Mouse (Mus musculus): ENCODE results near the gene Itgb5. TPM values are rescaled to one million over a fixed set of nuclear protein-coding genes. Genes with fewer than 3 reads are reported as not detected.

Gene Itgb5
- polyA plus RNA-seq, 1 experiment: 59.7 TPM

GRCm38 (mm10) chr16:33844866-33845265 is 15.4 kb downstream of the Itgb5 start:
- Histone ChIP-seq H3K36me3 (ENCODE audit: control insufficient read depth, insufficient read depth, low read length, poor library complexity, severe bottlenecking) (peaks cover 15% of the 10 kb centered on the region), H3K9ac (ENCODE audit: low read depth, poor library complexity, severe bottlenecking) (peak overlapping the region; percentile 16; the same call in 1 of the 2 replicates), H3K27me3 (ENCODE audit: control insufficient read depth, insufficient read depth, low read length, poor library complexity, severe bottlenecking) (no peaks in the 10 kb centered on the region), H3K27ac (ENCODE audit: insufficient read depth, low read length) (peak overlapping the region; percentile 95), H3K4me1 (ENCODE audit: control insufficient read depth, insufficient read depth, low read length) (peaks cover 3% of the 10 kb centered on the region), H3K9me3 (replicated peaks; ENCODE audit: control insufficient read depth, insufficient read depth, low read length, poor library complexity, severe bottlenecking) (peaks cover 25% of the 10 kb centered on the region), H3K4me3 (ENCODE audit: low read depth, low read length) (no peak overlapping the region)
- TF ChIP-seq POLR2A (IDR thresholded peaks at IDR 0.05; ENCODE audit: insufficient read depth, low read length): no peak
- TF ChIP-seq CTCF (IDR thresholded peaks at IDR 0.05; ENCODE audit: low read depth, low read length): no peak
- no peak for TF ChIP-seq EP300 (IDR thresholded peaks at IDR 0.05; ENCODE audit: insufficient read depth, low read depth, low read length)

- H3K27me3 ChIP-seq (ENCODE audit: control insufficient read depth, insufficient read depth, low read length, poor library complexity, severe bottlenecking): no peaks in the 10 kb centered on the region
- H3K36me3 ChIP-seq (ENCODE audit: control insufficient read depth, insufficient read depth, low read length, poor library complexity, severe bottlenecking): no peaks in the 10 kb centered on the region
- H3K27ac ChIP-seq (ENCODE audit: insufficient read depth, low read length): no peak overlapping the region
- peaks cover 33% of the 10 kb centered on the region for H3K9me3 ChIP-seq (replicated peaks; ENCODE audit: control insufficient read depth, insufficient read depth, low read length, poor library complexity, severe bottlenecking)
- H3K9ac ChIP-seq (ENCODE audit: low read depth, poor library complexity, severe bottlenecking): no peak overlapping the region
- no peak overlapping the region for H3K4me3 ChIP-seq (ENCODE audit: low read depth, low read length)
- H3K4me1 ChIP-seq (ENCODE audit: control insufficient read depth, insufficient read depth, low read length): no peaks in the 10 kb centered on the region
- TF ChIP-seq CTCF (IDR thresholded peaks at IDR 0.05; ENCODE audit: low read depth, low read length) (no peak), EP300 (IDR thresholded peaks at IDR 0.05; ENCODE audit: insufficient read depth, low read depth, low read length) (no peak), POLR2A (IDR thresholded peaks at IDR 0.05; ENCODE audit: insufficient read depth, low read length) (no peak)
Measured at GRCm38 (mm10) chr16:33853271-33853670, 23.8 kb downstream of the Itgb5 start.

- H3K4me3 ChIP-seq (ENCODE audit: low read depth, low read length): no peak overlapping the region
- H3K9me3 ChIP-seq (replicated peaks; ENCODE audit: control insufficient read depth, insufficient read depth, low read length, poor library complexity, severe bottlenecking): peaks cover 16% of the 10 kb centered on the region
- H3K27me3 ChIP-seq (ENCODE audit: control insufficient read depth, insufficient read depth, low read length, poor library complexity, severe bottlenecking): no peaks in the 10 kb centered on the region
- H3K36me3 ChIP-seq (ENCODE audit: control insufficient read depth, insufficient read depth, low read length, poor library complexity, severe bottlenecking): no peaks in the 10 kb centered on the region
- H3K27ac ChIP-seq (ENCODE audit: insufficient read depth, low read length): no peak overlapping the region
- TF ChIP-seq POLR2A (IDR thresholded peaks at IDR 0.05; ENCODE audit: insufficient read depth, low read length) (no peak), CTCF (IDR thresholded peaks at IDR 0.05; ENCODE audit: low read depth, low read length) (no peak), EP300 (IDR thresholded peaks at IDR 0.05; ENCODE audit: insufficient read depth, low read depth, low read length) (no peak)
- H3K9ac ChIP-seq (ENCODE audit: low read depth, poor library complexity, severe bottlenecking): no peak overlapping the region
- no peaks in the 10 kb centered on the region for H3K4me1 ChIP-seq (ENCODE audit: control insufficient read depth, insufficient read depth, low read length)
Measured at GRCm38 (mm10) chr16:33858766-33859165, 29.3 kb downstream of the Itgb5 start.

- no peak overlapping the region for H3K4me3 ChIP-seq (ENCODE audit: low read depth, low read length)
- no peak overlapping the region for H3K27ac ChIP-seq (ENCODE audit: insufficient read depth, low read length)
- H3K36me3 ChIP-seq (ENCODE audit: control insufficient read depth, insufficient read depth, low read length, poor library complexity, severe bottlenecking): no peaks in the 10 kb centered on the region
- TF ChIP-seq EP300 (IDR thresholded peaks at IDR 0.05; ENCODE audit: insufficient read depth, low read depth, low read length) (no peak), POLR2A (IDR thresholded peaks at IDR 0.05; ENCODE audit: insufficient read depth, low read length) (no peak), CTCF (IDR thresholded peaks at IDR 0.05; ENCODE audit: low read depth, low read length) (no peak)
- H3K27me3 ChIP-seq (ENCODE audit: control insufficient read depth, insufficient read depth, low read length, poor library complexity, severe bottlenecking): no peaks in the 10 kb centered on the region
- H3K4me1 ChIP-seq (ENCODE audit: control insufficient read depth, insufficient read depth, low read length): no peaks in the 10 kb centered on the region
- peaks cover 12% of the 10 kb centered on the region for H3K9me3 ChIP-seq (replicated peaks; ENCODE audit: control insufficient read depth, insufficient read depth, low read length, poor library complexity, severe bottlenecking)
- H3K9ac ChIP-seq (ENCODE audit: low read depth, poor library complexity, severe bottlenecking): no peak overlapping the region
Measured at GRCm38 (mm10) chr16:33859380-33859779, 29.9 kb downstream of the Itgb5 start.

- Histone ChIP-seq H3K4me1 (ENCODE audit: control insufficient read depth, insufficient read depth, low read length) (no peaks in the 10 kb centered on the region), H3K27me3 (ENCODE audit: control insufficient read depth, insufficient read depth, low read length, poor library complexity, severe bottlenecking) (no peaks in the 10 kb centered on the region), H3K36me3 (ENCODE audit: control insufficient read depth, insufficient read depth, low read length, poor library complexity, severe bottlenecking) (no peaks in the 10 kb centered on the region), H3K27ac (ENCODE audit: insufficient read depth, low read length) (no peak overlapping the region), H3K9me3 (replicated peaks; ENCODE audit: control insufficient read depth, insufficient read depth, low read length, poor library complexity, severe bottlenecking) (peaks cover 6% of the 10 kb centered on the region; the same call in 1 of the 2 replicates), H3K4me3 (ENCODE audit: low read depth, low read length) (peak overlapping the region; percentile 22; the same call in 1 of the 2 replicates), H3K9ac (ENCODE audit: low read depth, poor library complexity, severe bottlenecking) (no peak overlapping the region)
- TF ChIP-seq EP300 (IDR thresholded peaks at IDR 0.05; ENCODE audit: insufficient read depth, low read depth, low read length): no peak
- TF ChIP-seq CTCF (IDR thresholded peaks at IDR 0.05; ENCODE audit: low read depth, low read length): peak; percentile 19
Measured at GRCm38 (mm10) chr16:33859988-33860700, 30.7 kb downstream of the Itgb5 start.

GRCm38 (mm10) chr16:33862406-33862805 is 32.9 kb downstream of the Itgb5 start:
- TF ChIP-seq POLR2A (IDR thresholded peaks at IDR 0.05; ENCODE audit: insufficient read depth, low read length) (no peak), CTCF (IDR thresholded peaks at IDR 0.05; ENCODE audit: low read depth, low read length) (no peak), EP300 (IDR thresholded peaks at IDR 0.05; ENCODE audit: insufficient read depth, low read depth, low read length) (no peak)
- no peaks in the 10 kb centered on the region for H3K4me1 ChIP-seq (ENCODE audit: control insufficient read depth, insufficient read depth, low read length)
- H3K9me3 ChIP-seq (replicated peaks; ENCODE audit: control insufficient read depth, insufficient read depth, low read length, poor library complexity, severe bottlenecking): no peaks in the 10 kb centered on the region
- H3K9ac ChIP-seq (ENCODE audit: low read depth, poor library complexity, severe bottlenecking): no peak overlapping the region
- H3K4me3 ChIP-seq (ENCODE audit: low read depth, low read length): no peak overlapping the region
- H3K36me3 ChIP-seq (ENCODE audit: control insufficient read depth, insufficient read depth, low read length, poor library complexity, severe bottlenecking): no peaks in the 10 kb centered on the region
- no peak overlapping the region for H3K27ac ChIP-seq (ENCODE audit: insufficient read depth, low read length)
- no peaks in the 10 kb centered on the region for H3K27me3 ChIP-seq (ENCODE audit: control insufficient read depth, insufficient read depth, low read length, poor library complexity, severe bottlenecking)
